Mouse (Mus musculus) forebrain, embryonic 14.5 days (tissue): ENCODE measurements around the gene Rptor. TPM values are rescaled to one million over a fixed set of nuclear protein-coding genes. Genes with fewer than 3 reads are reported as not detected.

ENCODE experiments used
- ATAC-seq: fragments of 200-750 bp; cut with Nextera tagmentation; 2 replicates; pipeline ENCODE4 v1.8.0; 2017; ENCODE audit warnings: mild to moderate bottlenecking, moderate library complexity
- DNase-seq: peaks from one replicate; pipeline ENCODE4 v3.0.0-alpha.2; 2015; ENCODE audit warnings: low spot score
- H3K27ac ChIP-seq: fragments of 300-500 bp; sonication (generic); 2 replicates; pipeline ENCODE4 v1.5.1; 2014; ENCODE audit warnings: low read depth, mild to moderate bottlenecking, control low read depth, low read length, moderate library complexity
- H3K27me3 ChIP-seq: fragments of 300-500 bp; sonication (generic); replicated peaks from 2 replicates; pipeline ENCODE4 v1.6.1; 2014; ENCODE audit warnings: low read length, control low read depth, mixed read lengths; ENCODE audit not compliant: control insufficient read depth, insufficient read depth
- H3K36me3 ChIP-seq: fragments of 300-500 bp; sonication (generic); 2 replicates; pipeline ENCODE4 v1.6.1; 2014; ENCODE audit warnings: low read length, control low read depth; ENCODE audit not compliant: control insufficient read depth, insufficient read depth
- H3K4me1 ChIP-seq: fragments of 300-500 bp; sonication (generic); 2 replicates; pipeline ENCODE4 v1.6.1; 2014; ENCODE audit warnings: antibody characterized with exemption, low read length, control low read depth; ENCODE audit not compliant: control insufficient read depth, insufficient read depth
- H3K4me2 ChIP-seq: fragments of 300-500 bp; sonication (generic); 2 replicates; pipeline ENCODE4 v1.6.1; 2014; ENCODE audit warnings: mild to moderate bottlenecking, control low read depth, low read length
- H3K4me3 ChIP-seq: fragments of 300-500 bp; sonication (generic); 2 replicates; pipeline ENCODE4 v1.5.1; 2014; ENCODE audit warnings: low read depth, low read length, control low read depth
- H3K9ac ChIP-seq: fragments of 300-500 bp; sonication (generic); 2 replicates; pipeline ENCODE4 v1.6.1; 2014; ENCODE audit warnings: mild to moderate bottlenecking, low read length, control low read depth, moderate library complexity
- H3K9me3 ChIP-seq: fragments of 300-500 bp; sonication (generic); replicated peaks from 2 replicates; pipeline ENCODE4 v1.6.1; 2016; ENCODE audit warnings: low read length, control low read depth, mixed read lengths; ENCODE audit not compliant: control insufficient read depth
- WGBS: fragments of 180-500 bp; shearing (Covaris S2); extraction: QIAGEN DNeasy Blood & Tissue Kit; methylation state at CpG from one replicate; pipeline ENCODE4 v1.1.7; 2014; 5-methylcytosine and 5-hydroxymethylcytosine counted together
- polyA plus RNA-seq: library from polyadenylated mRNA; unstranded; fragments of >200 nt; fragmentation: Nextera tagmentation; extraction: Ambion mirVana; gene quantifications from 2 replicates; pipeline ENCODE4 v1.2.1, GENCODE M21; 2014

Gene Rptor
- polyA plus RNA-seq, 1 experiment from 2014 or later: 7.0 TPM

DNA sequence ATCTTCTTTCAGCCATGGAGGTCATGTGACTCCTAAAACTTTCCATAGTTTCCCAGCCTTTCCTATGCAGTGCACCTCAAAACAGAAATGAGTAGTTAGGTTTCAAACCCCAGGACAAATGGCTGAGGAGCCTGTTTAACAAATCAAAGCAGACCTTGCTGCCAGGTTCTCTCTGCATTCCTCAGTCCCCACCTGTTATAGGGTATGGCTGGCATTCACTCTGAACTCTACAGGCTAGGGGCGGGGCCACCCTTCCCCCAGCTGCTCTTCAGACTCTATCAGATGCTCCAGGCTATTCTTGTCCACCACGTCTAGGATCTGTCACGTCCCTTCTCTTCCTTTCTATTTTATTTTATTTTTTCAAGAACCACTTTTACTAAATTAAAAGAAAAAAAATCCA, 8.7 kb upstream of the Rptor start:
- Histone ChIP-seq H3K4me1 (no peaks in the 10 kb centered on the region), H3K27ac (no peak overlapping the region), H3K4me2 (no peak overlapping the region), H3K4me3 (no peak overlapping the region), H3K36me3 (no peaks in the 10 kb centered on the region), H3K27me3 (no peaks in the 10 kb centered on the region), H3K9me3 (no peaks in the 10 kb centered on the region), H3K9ac (no peak overlapping the region)
- ATAC-seq: no peak
- DNase-seq: no peak
- 34% methylated on average over 3 of the region's 3 CpGs for whole genome bisulfite sequencing

DNA sequence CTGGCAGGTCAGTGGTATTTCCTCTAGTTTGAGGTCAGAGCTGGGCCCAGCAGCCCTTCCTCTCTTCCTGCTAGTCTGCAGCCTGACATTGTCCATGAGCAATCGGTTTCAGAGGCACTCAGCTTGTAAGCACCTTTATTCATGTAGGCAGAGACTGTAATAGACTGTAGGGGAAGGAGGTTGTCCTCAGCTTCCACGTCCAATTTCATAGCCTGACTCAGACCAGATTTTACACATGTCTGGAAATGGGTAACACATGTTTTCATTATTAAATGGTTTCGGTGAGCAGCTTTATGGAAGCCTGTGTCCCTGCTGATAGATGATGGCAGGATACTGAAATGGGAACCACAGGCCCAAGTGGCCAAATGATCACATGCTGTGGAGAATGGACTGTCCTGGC, 3.8 kb upstream of the Rptor start:
- H3K27me3 ChIP-seq: no peaks in the 10 kb centered on the region
- no peaks in the 10 kb centered on the region for H3K9me3 ChIP-seq
- ATAC-seq (no peak), DNase-seq (no peak)
- H3K27ac ChIP-seq: no peak overlapping the region
- no peaks in the 10 kb centered on the region for H3K36me3 ChIP-seq
- WGBS: 71% methylated on average over 3 of the region's 3 CpGs
- no peak overlapping the region for H3K9ac ChIP-seq
- H3K4me1 ChIP-seq: peaks cover 3% of the 10 kb centered on the region; the same call in 1 of the 2 replicates
- H3K4me3 ChIP-seq: no peak overlapping the region
- no peak overlapping the region for H3K4me2 ChIP-seq

DNA sequence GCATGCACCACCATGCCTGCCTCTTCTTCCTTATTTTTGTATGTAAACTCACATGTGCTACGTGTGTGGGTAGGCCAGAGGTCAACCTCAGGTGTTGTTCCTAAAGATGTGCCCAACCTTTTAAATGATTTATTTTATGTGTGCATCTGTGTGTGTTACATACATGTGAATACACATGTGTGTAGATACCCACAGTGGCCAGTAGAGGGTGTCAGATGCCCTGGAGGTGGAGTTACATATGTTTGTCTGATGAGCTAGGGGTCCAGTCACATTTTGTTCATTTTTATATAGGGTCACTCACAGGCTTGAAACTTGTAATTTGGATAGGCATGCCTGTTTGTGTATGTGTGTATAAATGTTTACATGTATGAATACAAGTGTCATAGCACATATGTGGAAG, 2.4 kb upstream of the Rptor start:
- H3K27me3 ChIP-seq: no peaks in the 10 kb centered on the region
- 85% methylated on average over 1 of the region's 1 CpGs for WGBS
- no peak for DNase-seq
- H3K4me3 ChIP-seq: no peak overlapping the region
- no peaks in the 10 kb centered on the region for H3K9me3 ChIP-seq
- peaks cover 10% of the 10 kb centered on the region; the same call in 1 of the 2 replicates for H3K4me1 ChIP-seq
- no peak overlapping the region for H3K9ac ChIP-seq
- no peak for ATAC-seq
- no peak overlapping the region for H3K4me2 ChIP-seq
- H3K27ac ChIP-seq: no peak overlapping the region
- no peaks in the 10 kb centered on the region for H3K36me3 ChIP-seq

DNA sequence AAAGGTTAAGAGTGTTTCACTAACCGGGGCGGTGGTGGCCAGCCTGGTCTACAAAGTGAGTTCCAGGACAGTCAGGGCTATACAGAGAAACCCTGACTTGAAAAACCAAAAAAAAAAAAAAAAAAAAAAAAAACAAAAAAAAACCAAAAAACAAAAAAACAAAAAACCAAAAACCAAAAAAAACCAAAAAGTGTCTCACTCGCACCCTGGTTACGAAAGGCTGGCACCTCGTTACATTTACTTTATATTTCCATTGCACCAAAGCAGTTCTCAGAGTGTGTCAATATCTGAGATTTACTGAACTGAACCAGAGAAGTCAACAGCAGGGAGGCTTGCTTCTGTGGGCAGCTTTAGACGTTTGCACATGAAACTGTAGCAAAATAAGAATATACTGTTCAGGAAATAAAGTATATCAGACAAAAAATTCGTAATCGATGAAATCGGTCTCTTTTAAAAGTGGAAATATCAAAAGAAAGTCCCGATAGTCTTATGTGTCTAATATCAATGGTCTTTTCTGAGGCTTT, 466 bp upstream of the Rptor start:
- DNase-seq (no peak), ATAC-seq (no peak)
- H3K36me3 ChIP-seq: no peaks in the 10 kb centered on the region
- no peaks in the 10 kb centered on the region for H3K27me3 ChIP-seq
- peak overlapping the region; percentile 99 for H3K4me3 ChIP-seq
- peaks cover 10% of the 10 kb centered on the region; the same call in 1 of the 2 replicates for H3K4me1 ChIP-seq
- WGBS: 38% methylated on average over 10 of the region's 10 CpGs
- no peaks in the 10 kb centered on the region for H3K9me3 ChIP-seq
- H3K9ac ChIP-seq: peak overlapping the region; percentile 26; the same call in 1 of the 2 replicates
- H3K27ac ChIP-seq: no peak overlapping the region
- H3K4me2 ChIP-seq: peak overlapping the region; percentile 47

DNA sequence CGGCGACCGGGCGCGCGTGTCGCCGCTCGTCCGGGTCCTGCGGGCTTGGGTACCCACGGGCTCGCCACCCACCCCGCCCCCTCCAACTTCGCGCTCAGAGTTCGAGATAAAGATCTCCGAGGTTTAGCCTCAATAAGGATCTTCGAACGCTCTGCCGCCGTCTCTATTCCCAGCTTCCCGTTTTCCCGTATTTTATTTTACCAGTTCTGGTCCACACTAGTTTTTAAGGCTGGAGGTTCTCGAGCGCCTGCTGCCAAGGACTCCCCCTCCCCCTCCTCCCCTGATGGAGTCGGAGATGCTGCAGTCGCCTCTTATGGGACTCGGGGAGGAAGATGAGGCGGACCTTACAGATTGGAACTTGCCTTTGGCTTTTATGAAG, 811 bp downstream of the Rptor start:
- peak overlapping the region; percentile 56; the same call in 1 of the 2 replicates for H3K27ac ChIP-seq
- peak overlapping the region; percentile 99 for H3K4me3 ChIP-seq
- 0% methylated on average over 29 of the region's 30 CpGs for WGBS
- H3K9me3 ChIP-seq: no peaks in the 10 kb centered on the region
- ATAC-seq (no peak), DNase-seq (no peak)
- peak overlapping the region; percentile 71 for H3K4me2 ChIP-seq
- H3K36me3 ChIP-seq: no peaks in the 10 kb centered on the region
- H3K4me1 ChIP-seq: peaks cover 10% of the 10 kb centered on the region; the same call in 1 of the 2 replicates
- peak overlapping the region; percentile 95 for H3K9ac ChIP-seq
- no peaks in the 10 kb centered on the region for H3K27me3 ChIP-seq

DNA sequence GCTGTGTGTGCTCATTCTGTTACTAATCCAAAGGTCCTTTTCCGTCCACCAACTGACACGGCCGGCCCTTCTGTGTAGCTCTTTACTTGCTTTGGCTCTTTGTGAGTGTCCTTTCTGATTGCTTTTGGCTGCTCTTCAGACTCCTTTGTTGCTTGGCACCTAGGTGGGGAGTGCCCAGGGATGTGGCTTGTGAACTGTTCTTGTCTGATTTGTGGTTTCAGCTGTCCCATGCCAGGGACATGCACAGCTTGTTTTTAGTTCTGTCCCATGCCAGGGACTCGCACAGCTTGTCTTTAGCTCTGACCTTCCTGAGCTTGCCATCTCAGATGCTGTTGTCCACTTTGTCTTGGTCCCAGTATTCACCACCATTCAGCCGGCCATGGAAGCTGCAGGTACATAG, 4.8 kb downstream of the Rptor start:
- peaks cover 10% of the 10 kb centered on the region; the same call in 1 of the 2 replicates for H3K4me1 ChIP-seq
- ATAC-seq: no peak
- no peak overlapping the region for H3K4me3 ChIP-seq
- no peaks in the 10 kb centered on the region for H3K9me3 ChIP-seq
- H3K9ac ChIP-seq: no peak overlapping the region
- no peak overlapping the region for H3K27ac ChIP-seq
- no peaks in the 10 kb centered on the region for H3K36me3 ChIP-seq
- no peak for DNase-seq
- H3K27me3 ChIP-seq: no peaks in the 10 kb centered on the region
- no peak overlapping the region for H3K4me2 ChIP-seq
- 98% methylated on average over 5 of the region's 5 CpGs for WGBS

DNA sequence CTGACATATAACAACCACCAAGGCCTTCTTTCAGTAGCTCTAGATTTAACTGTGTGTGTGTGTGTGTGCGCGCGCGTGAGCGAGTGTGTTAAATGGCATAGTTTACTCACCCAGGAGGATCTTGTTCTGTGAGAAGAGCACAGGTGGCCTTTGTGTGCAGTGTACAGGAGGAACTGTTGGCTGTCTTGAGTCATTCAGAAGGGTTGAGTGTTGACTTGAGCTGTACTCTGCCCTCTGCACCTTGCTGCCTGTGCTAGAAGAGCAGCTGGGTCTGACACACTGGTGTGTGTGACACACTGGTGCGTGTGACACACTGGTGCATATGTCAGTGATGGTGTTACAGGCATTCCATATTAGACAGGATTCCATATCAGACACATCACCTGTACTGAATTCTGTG, 8.8 kb downstream of the Rptor start:
- no peaks in the 10 kb centered on the region for H3K36me3 ChIP-seq
- no peak overlapping the region for H3K4me2 ChIP-seq
- H3K27ac ChIP-seq: no peak overlapping the region
- no peaks in the 10 kb centered on the region for H3K4me1 ChIP-seq
- H3K9ac ChIP-seq: no peak overlapping the region
- 97% methylated on average over 6 of the region's 6 CpGs for WGBS
- ATAC-seq: no peak
- no peak overlapping the region for H3K4me3 ChIP-seq
- H3K27me3 ChIP-seq: no peaks in the 10 kb centered on the region
- H3K9me3 ChIP-seq: no peaks in the 10 kb centered on the region
- no peak for DNase-seq

DNA sequence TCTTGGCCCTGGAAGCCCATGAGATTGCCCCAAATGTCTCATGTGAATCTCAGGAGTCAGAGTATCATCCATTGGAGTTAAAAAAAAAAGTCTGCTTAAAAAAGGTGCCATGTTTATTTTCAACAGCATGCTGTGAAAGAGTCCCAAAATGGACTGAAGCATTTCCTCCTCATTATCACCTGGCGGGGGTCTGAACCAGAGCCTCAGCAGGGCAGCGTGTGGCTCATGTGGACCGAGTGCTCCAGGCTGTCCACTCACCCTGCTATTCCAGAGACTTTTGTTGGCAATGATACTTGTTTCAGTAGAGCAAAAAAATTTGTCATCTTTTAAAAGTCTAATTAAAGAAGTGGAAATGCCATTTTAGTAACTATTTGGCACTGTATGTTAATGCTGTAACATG, 9.5 kb downstream of the Rptor start:
- DNase-seq (no peak), ATAC-seq (no peak)
- H3K4me2 ChIP-seq: no peak overlapping the region
- no peak overlapping the region for H3K4me3 ChIP-seq
- WGBS: 83% methylated on average over 3 of the region's 3 CpGs
- no peaks in the 10 kb centered on the region for H3K36me3 ChIP-seq
- no peak overlapping the region for H3K9ac ChIP-seq
- no peak overlapping the region for H3K27ac ChIP-seq
- no peaks in the 10 kb centered on the region for H3K27me3 ChIP-seq
- H3K9me3 ChIP-seq: no peaks in the 10 kb centered on the region
- no peaks in the 10 kb centered on the region for H3K4me1 ChIP-seq

DNA sequence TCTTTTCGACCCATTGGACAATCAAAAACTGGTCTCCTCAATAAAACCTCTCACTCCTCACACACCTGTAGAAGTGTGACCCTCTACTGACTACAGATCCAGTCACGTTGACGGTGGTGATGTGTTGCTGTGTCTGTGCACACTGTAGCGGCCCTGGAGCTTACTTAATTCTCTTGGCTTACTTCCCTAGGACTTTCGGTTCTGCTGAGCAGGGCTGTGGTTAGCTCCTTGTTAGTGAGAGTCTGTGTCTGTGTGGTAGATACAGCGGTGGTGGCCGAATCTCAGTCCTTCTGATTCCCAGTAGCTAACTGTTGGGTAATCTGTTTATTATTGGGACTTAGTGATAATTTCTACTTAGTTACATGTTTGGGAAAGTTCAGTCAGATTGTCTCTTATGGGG, 12.4 kb downstream of the Rptor start:
- ATAC-seq: no peak

More for the DNA sequence above, 12.4 kb downstream of the Rptor start:
- H3K9ac ChIP-seq: no peak overlapping the region
- H3K4me2 ChIP-seq: no peak overlapping the region
- H3K9me3 ChIP-seq: no peaks in the 10 kb centered on the region
- no peak for DNase-seq
- H3K4me1 ChIP-seq: no peaks in the 10 kb centered on the region
- no peaks in the 10 kb centered on the region for H3K36me3 ChIP-seq
- H3K27me3 ChIP-seq: no peaks in the 10 kb centered on the region
- H3K4me3 ChIP-seq: no peak overlapping the region
- 89% methylated on average over 7 of the region's 7 CpGs for WGBS
- no peak overlapping the region for H3K27ac ChIP-seq
